Mouse (Mus musculus) midbrain, embryonic 14.5 days (tissue): Measurements from ENCODE around the gene Gab1. TPM values are rescaled to one million over a fixed set of nuclear protein-coding genes. Genes with fewer than 3 reads are reported as not detected.

ENCODE experiments used
- ATAC-seq: fragments of 200-750 bp; cut with Nextera tagmentation; 2 replicates; pipeline ENCODE4 v1.8.0; 2017; ENCODE audit warnings: moderate number of reproducible peaks, moderate library complexity; ENCODE audit not compliant: low FRiP score, low TSS enrichment
- DNase-seq: peaks from one replicate; pipeline ENCODE4 v3.0.0-alpha.2; 2015
- H3K27ac ChIP-seq: fragments of 300-500 bp; sonication (generic); replicated peaks from 2 replicates; pipeline ENCODE4 v1.5.1; 2014; ENCODE audit warnings: mild to moderate bottlenecking, low read depth, low read length, moderate library complexity
- H3K27me3 ChIP-seq: fragments of 300-500 bp; sonication (generic); 2 replicates; pipeline ENCODE4 v1.6.1; 2014; ENCODE audit warnings: low read length, control low read depth, mixed read lengths; ENCODE audit not compliant: control insufficient read depth, insufficient read depth
- H3K36me3 ChIP-seq: fragments of 300-500 bp; sonication (generic); 2 replicates; pipeline ENCODE4 v1.6.1; 2014; ENCODE audit warnings: low read length, control low read depth; ENCODE audit not compliant: control insufficient read depth, insufficient read depth
- H3K4me1 ChIP-seq: fragments of 300-500 bp; sonication (generic); 2 replicates; pipeline ENCODE4 v1.6.1; 2014; ENCODE audit warnings: mild to moderate bottlenecking, antibody characterized with exemption, low read length, control low read depth; ENCODE audit not compliant: control insufficient read depth, insufficient read depth
- H3K4me2 ChIP-seq: fragments of 300-500 bp; sonication (generic); 2 replicates; pipeline ENCODE4 v1.6.1; 2014; ENCODE audit warnings: mild to moderate bottlenecking, low read length, moderate library complexity
- H3K4me3 ChIP-seq: fragments of 300-500 bp; sonication (generic); replicated peaks from 2 replicates; pipeline ENCODE4 v1.5.1; 2014; ENCODE audit warnings: low read depth, low read length
- H3K9ac ChIP-seq: fragments of 300-500 bp; sonication (generic); replicated peaks from 2 replicates; pipeline ENCODE4 v1.6.1; 2014; ENCODE audit warnings: mild to moderate bottlenecking, low read length, moderate library complexity
- H3K9me3 ChIP-seq: fragments of 300-500 bp; sonication (generic); 2 replicates; pipeline ENCODE4 v1.6.1; 2016; ENCODE audit warnings: low read length, control low read depth, mixed read lengths; ENCODE audit not compliant: control insufficient read depth
- WGBS: fragments of 180-500 bp; shearing (Covaris S2); extraction: QIAGEN DNeasy Blood & Tissue Kit; methylation state at CpG from one replicate; pipeline ENCODE4 v1.1.7; 2014; 5-methylcytosine and 5-hydroxymethylcytosine counted together
- polyA plus RNA-seq: library from polyadenylated mRNA; unstranded; fragments of >200 nt; fragmentation: Nextera tagmentation; extraction: Ambion mirVana; gene quantifications from 2 replicates; pipeline ENCODE4 v1.2.1, GENCODE M21; 2014

Gab1 gene
- polyA plus RNA-seq, 1 experiment from 2014 or later, result 13.0 TPM

- H3K27ac ChIP-seq, result peak overlapping the region; percentile 83; the same call in 1 of the 2 replicates
- no peaks in the 10 kb centered on the region for H3K36me3 ChIP-seq
- WGBS, result under 1% methylated on average over 26 of the region's 26 CpGs
- H3K4me3 ChIP-seq, result peak overlapping the region; percentile 75
- H3K9ac ChIP-seq, result peak overlapping the region; percentile 68; the same call in 1 of the 2 replicates
- DNase-seq, result peak; percentile 62
- H3K9me3 ChIP-seq, result no peaks in the 10 kb centered on the region
- peaks cover 12% of the 10 kb centered on the region for H3K4me1 ChIP-seq
- H3K27me3 ChIP-seq, result peaks cover 7% of the 10 kb centered on the region; the same call in 1 of the 2 replicates
- no peak for ATAC-seq
- H3K4me2 ChIP-seq, result peak overlapping the region; percentile 80
Measured at GRCm38 (mm10) chr8:80878801-80879425, 1.4 kb downstream of the Gab1 start.

- ATAC-seq (no peak), DNase-seq (no peak)
- H3K9me3 ChIP-seq, result no peaks in the 10 kb centered on the region
- H3K4me1 ChIP-seq, result peaks cover 12% of the 10 kb centered on the region
- H3K4me2 ChIP-seq, result peak overlapping the region; percentile 80
- H3K9ac ChIP-seq, result no peak overlapping the region
- H3K27me3 ChIP-seq, result peaks cover 7% of the 10 kb centered on the region; the same call in 1 of the 2 replicates
- 55% methylated on average over 9 of the region's 9 CpGs for WGBS
- peak overlapping the region; percentile 75 for H3K4me3 ChIP-seq
- H3K27ac ChIP-seq, result no peak overlapping the region
- no peaks in the 10 kb centered on the region for H3K36me3 ChIP-seq
Measured at GRCm38 (mm10) chr8:80878146-80878545, 2.2 kb downstream of the Gab1 start.

- no peaks in the 10 kb centered on the region for H3K36me3 ChIP-seq
- DNase-seq, result no peak
- no peak overlapping the region for H3K4me2 ChIP-seq
- 95% methylated on average over 6 of the region's 6 CpGs for WGBS
- no peak for ATAC-seq
- peaks cover 15% of the 10 kb centered on the region for H3K4me1 ChIP-seq
- peaks cover 7% of the 10 kb centered on the region; the same call in 1 of the 2 replicates for H3K27me3 ChIP-seq
- no peaks in the 10 kb centered on the region for H3K9me3 ChIP-seq
- no peak overlapping the region for H3K4me3 ChIP-seq
- H3K27ac ChIP-seq, result no peak overlapping the region
- no peak overlapping the region for H3K9ac ChIP-seq
Measured at GRCm38 (mm10) chr8:80875537-80875936, 4.8 kb downstream of the Gab1 start.

- H3K4me1 ChIP-seq, result peaks cover 26% of the 10 kb centered on the region
- peaks cover 7% of the 10 kb centered on the region; the same call in 1 of the 2 replicates for H3K27me3 ChIP-seq
- no peak overlapping the region for H3K27ac ChIP-seq
- DNase-seq (no peak), ATAC-seq (no peak)
- no peak overlapping the region for H3K9ac ChIP-seq
- H3K4me2 ChIP-seq, result no peak overlapping the region
- H3K4me3 ChIP-seq, result no peak overlapping the region
- no peaks in the 10 kb centered on the region for H3K9me3 ChIP-seq
- H3K36me3 ChIP-seq, result no peaks in the 10 kb centered on the region
- 58% methylated on average over 10 of the region's 10 CpGs for WGBS
Measured at GRCm38 (mm10) chr8:80873723-80874427, 6.4 kb downstream of the Gab1 start.

GRCm38 (mm10) chr8:80872688-80873087 is 7.6 kb downstream of the Gab1 start:
- Histone ChIP-seq H3K27me3 (no peaks in the 10 kb centered on the region), H3K4me2 (no peak overlapping the region), H3K9me3 (no peaks in the 10 kb centered on the region), H3K4me3 (no peak overlapping the region), H3K9ac (no peak overlapping the region), H3K4me1 (peaks cover 14% of the 10 kb centered on the region; the same call in 1 of the 2 replicates), H3K36me3 (no peaks in the 10 kb centered on the region), H3K27ac (no peak overlapping the region)
- DNase-seq (no peak), ATAC-seq (no peak)
- 43% methylated on average over 4 of the region's 4 CpGs for WGBS

GRCm38 (mm10) chr8:80871400-80871799 is 8.9 kb downstream of the Gab1 start:
- no peak overlapping the region for H3K4me2 ChIP-seq
- ATAC-seq (no peak), DNase-seq (no peak)
- H3K9me3 ChIP-seq, result no peaks in the 10 kb centered on the region
- no peak overlapping the region for H3K27ac ChIP-seq
- H3K4me1 ChIP-seq, result peaks cover 14% of the 10 kb centered on the region; the same call in 1 of the 2 replicates
- no peak overlapping the region for H3K4me3 ChIP-seq
- H3K27me3 ChIP-seq, result no peaks in the 10 kb centered on the region
- WGBS, result 84% methylated on average over 6 of the region's 6 CpGs
- H3K9ac ChIP-seq, result no peak overlapping the region
- no peaks in the 10 kb centered on the region for H3K36me3 ChIP-seq

- H3K27ac ChIP-seq, result no peak overlapping the region
- 85% methylated on average over 9 of the region's 9 CpGs for WGBS
- H3K36me3 ChIP-seq, result no peaks in the 10 kb centered on the region
- no peaks in the 10 kb centered on the region for H3K9me3 ChIP-seq
- no peak overlapping the region for H3K4me2 ChIP-seq
- H3K4me1 ChIP-seq, result peaks cover 14% of the 10 kb centered on the region; the same call in 1 of the 2 replicates
- H3K9ac ChIP-seq, result no peak overlapping the region
- H3K4me3 ChIP-seq, result no peak overlapping the region
- no peak for DNase-seq
- peak; percentile 41; the same call in 1 of the 2 replicates for ATAC-seq
- no peaks in the 10 kb centered on the region for H3K27me3 ChIP-seq
Measured at GRCm38 (mm10) chr8:80870535-80871204, 9.6 kb downstream of the Gab1 start.

GRCm38 (mm10) chr8:80869881-80870328 is 10.4 kb downstream of the Gab1 start:
- Histone ChIP-seq H3K9me3 (no peaks in the 10 kb centered on the region), H3K4me3 (no peak overlapping the region), H3K9ac (no peak overlapping the region), H3K36me3 (no peaks in the 10 kb centered on the region), H3K4me1 (peaks cover 14% of the 10 kb centered on the region; the same call in 1 of the 2 replicates), H3K27me3 (no peaks in the 10 kb centered on the region), H3K27ac (no peak overlapping the region), H3K4me2 (no peak overlapping the region)
- 38% methylated on average over 11 of the region's 11 CpGs for WGBS
- DNase-seq, result peak; percentile 47
- ATAC-seq, result peak; percentile 35; the same call in 1 of the 2 replicates
